Mouse (Mus musculus): ENCODE measurements around the gene Olfr1002.
"Not testable (repeated sequence)": the region's sequence is repeated elsewhere in the genome, so short reads cannot be mapped to it uniquely, and the experiment has no call there.

The Olfr1002 gene

DNA sequence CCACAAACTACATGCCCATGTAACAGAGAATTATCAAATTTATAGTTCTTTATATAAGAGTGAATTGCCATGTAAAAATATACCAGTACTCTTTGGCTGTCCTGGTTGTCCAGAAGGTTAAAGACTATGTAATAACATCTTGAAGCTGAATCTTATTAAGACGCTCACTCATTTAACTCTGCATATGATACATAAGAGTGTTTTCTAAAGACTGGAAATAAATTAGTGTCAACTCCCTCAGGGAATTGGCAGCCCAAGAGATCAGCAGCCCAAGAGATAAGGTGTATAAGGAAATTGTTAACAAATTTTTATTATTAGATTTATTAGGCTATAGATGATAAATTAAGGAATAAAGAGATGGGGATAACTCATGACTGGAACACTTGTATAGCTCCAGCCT, at the start of gene Olfr1002:
TSS of gene Olfr1002 (minus strand) at position 101 of the 400 bp plus-strand sequence.
- DNase-seq (ENCODE audit: low read depth) = no peak

DNA sequence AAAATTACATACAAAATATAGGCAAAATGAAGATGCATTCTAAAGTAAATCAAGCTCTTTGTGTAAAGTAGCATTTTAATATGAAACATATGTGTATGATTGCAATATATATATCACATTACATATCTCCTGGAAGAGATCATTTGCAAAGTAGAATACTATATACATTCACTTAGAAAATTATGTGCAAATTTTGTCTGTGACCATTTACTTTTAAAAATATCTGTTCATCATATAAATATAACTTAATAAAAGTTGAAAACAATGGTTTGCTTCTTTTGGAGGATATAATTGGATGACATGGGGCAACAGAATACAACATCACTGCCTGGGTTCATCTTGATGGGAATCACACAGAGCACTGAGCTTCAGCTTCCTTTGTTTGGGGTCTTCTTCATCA, 38.6 kb upstream of the Olfr1002 start, which contains the start of gene Olfr1008:
TSS of gene Olfr1008 (plus strand) at position 301 of the 400 bp plus-strand sequence.
- DNase-seq (ENCODE audit: low read depth) = no peak

DNA sequence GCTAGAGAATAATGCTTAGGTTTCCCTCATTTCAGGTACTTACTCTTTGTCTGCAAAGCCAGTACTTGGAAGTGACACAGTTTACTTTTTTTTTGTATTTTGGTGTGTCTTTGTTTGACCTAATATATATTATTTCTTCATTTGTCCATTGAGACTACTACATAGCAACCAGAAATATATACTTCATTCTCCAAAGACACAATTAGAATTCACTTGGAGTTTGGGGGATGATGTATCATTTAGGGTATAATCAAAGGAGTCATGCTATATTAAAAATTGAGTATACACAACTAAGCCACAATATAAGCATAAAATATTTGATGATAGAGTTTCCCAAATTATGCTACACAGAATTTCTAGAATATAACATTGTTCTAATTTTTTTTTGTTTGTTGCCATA, 28.2 kb upstream of the Olfr1002 start, which contains the start of gene Olfr1006:
TSS of gene Olfr1006 (minus strand) at position 101 of the 400 bp plus-strand sequence.
- DNase-seq (ENCODE audit: low read depth) = no peak

DNA sequence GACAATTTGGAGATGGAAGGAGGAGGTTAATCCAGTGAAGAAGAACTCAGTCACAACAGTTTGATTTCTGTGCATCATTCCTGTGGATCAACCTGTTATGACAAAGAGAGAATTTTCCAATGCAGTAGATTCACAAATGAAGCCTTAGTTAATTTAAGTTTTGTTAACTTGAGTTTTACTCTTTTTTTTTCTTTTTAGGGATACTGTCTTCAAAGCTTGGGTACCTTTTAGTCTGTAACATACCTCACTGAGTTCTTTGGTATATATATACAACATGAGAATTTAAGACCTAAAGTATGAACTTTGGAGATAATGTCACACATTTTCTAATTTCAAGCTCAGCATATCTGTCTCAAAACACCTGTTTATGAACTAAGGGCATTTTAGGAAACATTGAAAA, 13.9 kb upstream of the Olfr1002 start, which contains the start of gene Olfr154:
TSS of gene Olfr154 (minus strand) at position 101 of the 400 bp plus-strand sequence.
- DNase-seq (ENCODE audit: low read depth) = not testable (repeated sequence)

DNA sequence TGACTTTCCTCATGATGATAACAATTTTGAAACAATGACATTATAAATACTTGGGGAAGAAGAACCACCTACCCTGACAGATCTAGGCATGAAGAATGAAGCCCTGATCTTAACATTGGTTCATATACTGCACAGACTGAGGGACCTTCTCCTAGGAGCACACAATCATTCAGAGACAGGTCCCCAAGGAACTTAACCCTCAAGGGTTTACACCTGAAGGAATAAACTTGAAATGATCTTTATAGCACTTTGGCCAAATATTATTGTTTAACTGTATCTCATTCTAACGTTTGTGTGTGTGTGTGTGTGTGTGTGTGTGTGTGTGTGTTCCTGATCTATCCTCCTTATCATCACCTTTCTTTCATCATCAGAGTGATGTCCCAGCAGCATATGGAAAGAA, 38.7 kb downstream of the Olfr1002 start, which contains the start of gene Olfr1000:
TSS of gene Olfr1000 (minus strand) at position 101 of the 400 bp plus-strand sequence.
- no peak for DNase-seq (ENCODE audit: low read depth)

Data from fibroblast of lung, adult 2 months (primary cell).